Mouse (Mus musculus) retina, embryonic 14.5 days (tissue): Measurements from ENCODE around the gene Ppp1r15a.
"Not testable (repeated sequence)": the region's sequence is repeated elsewhere in the genome, so short reads cannot be mapped to it uniquely, and the experiment has no call there.

Source experiments
- DNase-seq: peaks from one replicate; pipeline ENCODE4 v3.0.0-alpha.2; 2015; ENCODE audit warnings: low spot score

The Ppp1r15a gene

DNA sequence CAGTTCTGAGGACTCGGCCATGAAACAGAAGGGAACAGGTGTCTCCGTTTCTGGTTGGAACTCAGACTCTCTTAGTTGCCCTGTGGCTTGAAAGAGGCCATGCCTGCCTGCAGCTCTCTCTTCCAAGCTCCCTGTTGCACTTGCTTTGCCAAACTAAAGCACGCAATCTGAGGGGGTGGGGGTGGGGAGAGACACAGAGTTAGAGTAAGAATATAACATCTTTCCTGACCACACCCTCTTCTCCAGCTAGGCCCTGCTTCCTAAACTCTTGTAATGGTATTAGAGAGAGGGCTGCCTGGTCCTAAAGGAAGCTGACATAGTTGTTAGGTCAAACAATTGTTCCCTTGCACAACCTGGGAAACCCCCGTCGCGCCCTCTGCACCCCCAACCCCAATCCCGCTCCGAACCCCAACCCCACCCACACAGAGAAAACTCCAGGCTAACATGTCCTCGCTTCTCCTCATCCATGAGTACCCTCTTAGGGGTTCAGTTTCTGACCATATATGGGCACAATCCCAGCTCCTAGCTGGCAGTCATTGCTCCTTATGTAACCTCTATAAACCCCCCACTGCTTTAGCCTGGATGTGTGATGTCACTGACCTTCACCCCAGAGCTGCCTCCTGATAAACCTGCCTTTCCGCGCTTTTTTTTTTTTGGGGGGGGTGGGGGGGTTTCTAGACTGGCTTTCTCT lies 24.9 kb upstream of the Ppp1r15a start:
- no peak for DNase-seq

DNA sequence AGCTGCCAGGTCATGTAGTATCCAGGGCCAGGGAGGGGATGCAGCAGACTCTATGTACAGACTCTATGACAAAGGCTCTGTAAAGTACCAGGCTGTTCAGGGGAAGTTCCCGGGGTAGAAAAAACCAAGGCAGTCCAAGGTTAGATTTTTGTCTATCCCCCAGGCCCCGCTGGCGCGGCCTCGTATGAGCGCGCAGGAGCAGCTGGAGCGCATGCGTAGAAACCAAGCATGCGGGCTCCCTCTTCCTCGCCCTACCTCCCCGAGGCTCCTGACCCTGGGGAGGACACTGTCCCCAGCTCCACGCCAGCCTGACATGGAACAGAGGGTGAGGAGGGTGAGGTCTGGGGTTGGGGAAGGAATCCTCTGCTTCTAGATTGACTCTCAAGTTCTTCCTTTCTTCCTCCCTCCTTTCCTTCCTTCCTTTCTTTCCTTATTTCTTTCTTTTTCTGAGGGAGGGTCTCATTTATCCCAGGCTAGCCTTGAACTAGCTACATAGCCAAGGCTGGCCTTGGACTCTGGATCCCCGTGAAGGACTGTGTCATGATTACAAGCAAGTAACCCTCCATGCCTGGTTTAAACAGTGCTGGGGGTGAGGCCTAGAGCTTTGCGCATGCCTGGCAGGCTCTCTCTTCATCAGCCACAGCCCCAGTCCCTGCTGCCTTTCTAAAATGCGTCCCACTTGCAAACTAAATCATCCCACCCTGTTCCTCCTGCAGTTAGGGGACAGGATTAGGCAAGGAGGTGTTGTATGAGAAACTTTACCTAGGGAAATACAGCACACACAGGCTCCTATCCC lies 23.8 kb upstream of the Ppp1r15a start:
- DNase-seq: no peak

DNA sequence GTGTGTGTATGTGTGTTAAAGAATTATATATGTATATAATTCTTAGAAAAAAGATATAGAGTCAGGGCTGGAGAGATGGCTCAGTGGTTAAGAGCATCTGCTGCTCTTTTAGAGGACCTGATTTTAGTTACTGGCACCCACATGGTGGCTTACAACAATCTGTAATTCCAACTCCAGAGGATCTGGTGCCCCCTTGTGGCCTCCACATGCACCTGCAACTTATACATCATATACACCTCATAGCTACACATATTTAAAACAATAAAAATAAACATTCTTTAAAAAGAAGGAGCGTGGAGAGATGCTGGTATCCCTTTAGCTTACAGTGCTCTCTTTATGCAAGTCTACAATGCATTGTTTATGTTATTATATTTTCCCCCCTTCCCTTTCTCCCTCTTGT lies 18.5 kb upstream of the Ppp1r15a start:
- DNase-seq: no peak

DNA sequence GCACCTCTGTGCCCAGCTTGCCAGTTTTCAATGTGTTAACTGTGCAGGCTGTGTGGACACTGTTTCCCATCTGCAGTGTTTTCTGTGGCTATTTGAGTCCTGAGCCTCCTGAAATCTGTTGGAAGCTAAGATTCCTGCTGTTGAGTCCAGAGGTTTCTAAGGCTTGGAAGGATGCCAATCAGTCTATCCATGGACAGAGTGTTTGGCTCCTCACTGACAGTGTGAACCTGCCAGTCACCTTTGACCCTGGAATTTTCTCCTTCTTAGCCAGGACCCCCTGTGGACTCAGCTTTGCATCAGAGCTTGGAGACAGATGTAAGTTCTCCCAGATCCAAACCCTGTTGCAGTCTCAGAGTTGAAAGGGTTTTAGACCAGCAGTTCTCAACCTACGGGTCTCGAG lies 14.1 kb upstream of the Ppp1r15a start:
- DNase-seq: no peak

DNA sequence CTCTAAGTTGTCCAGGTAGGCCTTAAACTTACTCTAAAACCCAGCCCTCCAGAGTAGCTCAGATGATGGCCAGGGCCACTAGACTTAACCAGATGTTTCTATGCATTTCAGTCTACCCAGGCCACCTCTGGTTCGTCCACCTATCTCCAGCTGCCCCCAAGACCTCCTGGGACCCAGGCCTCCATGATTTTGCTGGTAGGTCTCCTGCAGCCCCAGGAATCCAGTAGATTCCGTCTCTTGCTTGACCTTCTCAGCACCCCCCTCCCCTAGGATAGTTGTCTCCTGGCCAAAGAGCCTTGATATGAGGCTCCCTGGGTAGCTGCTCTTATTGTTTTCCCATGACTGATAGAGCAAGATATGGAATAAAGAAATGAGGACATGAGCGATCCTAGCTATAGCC lies 13.0 kb upstream of the Ppp1r15a start:
- DNase-seq: no peak

DNA sequence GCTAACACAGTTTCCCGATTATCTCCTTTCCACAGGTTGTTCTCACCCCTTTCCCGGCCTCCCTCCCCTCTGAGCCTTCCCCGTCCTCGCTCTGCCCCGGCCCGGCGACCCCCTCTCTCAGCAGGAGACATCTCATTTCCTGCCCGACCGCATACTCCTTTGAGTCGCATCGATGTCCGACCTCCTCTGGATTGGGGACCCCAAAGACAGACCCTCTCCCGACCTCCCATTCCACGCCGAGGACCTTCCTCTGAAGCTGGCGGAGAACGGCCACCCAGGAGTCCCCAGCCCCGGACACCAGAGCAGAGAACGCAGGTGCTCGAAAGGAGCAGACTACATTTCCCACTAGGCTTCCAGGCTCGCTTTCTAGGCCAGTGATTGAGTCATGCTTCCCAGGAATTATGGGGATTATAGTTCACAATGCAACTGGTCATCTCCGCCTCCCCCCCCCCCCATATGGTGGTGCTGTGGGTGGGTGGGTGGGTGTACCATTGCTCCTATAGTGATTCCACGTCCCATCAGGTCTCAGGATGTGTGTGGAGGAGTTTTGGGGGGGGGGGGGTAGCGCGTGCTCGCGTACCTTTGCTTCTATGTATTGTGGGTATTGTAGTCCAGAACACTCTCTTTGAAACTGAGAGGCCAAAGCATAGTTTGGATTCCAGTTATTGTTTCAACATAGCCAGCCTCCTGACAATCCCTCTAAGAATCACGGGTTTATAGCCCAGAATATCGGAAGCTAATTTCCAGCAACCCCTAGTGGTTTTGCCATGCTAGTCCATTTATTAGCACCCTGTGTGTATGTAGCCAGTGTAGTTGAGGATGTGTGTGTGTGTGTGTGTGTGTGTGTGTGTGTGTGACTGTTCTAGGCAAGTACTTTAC lies 12.3 kb upstream of the Ppp1r15a start:
- peak; percentile 81 for DNase-seq

DNA sequence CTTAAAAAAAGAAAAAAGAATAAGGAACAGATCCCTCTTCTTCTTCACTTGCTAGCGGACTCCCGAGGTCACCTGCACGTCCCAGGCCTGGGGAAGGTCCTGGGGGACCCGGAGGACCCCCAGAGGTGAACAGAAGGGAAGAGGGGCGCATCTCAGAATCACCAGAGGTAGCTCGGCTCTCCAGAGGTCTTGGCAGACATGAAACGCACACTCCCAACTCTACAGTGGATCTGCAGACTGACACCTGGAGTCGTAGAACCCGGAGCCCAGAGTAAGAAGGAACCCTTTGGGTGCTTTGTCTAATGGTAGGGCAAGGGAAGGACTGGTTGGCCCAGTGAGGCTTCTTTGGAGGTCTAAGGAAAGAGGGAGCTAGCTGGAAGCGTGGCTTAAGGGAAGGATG lies 11.5 kb upstream of the Ppp1r15a start:
- DNase-seq: no peak

DNA sequence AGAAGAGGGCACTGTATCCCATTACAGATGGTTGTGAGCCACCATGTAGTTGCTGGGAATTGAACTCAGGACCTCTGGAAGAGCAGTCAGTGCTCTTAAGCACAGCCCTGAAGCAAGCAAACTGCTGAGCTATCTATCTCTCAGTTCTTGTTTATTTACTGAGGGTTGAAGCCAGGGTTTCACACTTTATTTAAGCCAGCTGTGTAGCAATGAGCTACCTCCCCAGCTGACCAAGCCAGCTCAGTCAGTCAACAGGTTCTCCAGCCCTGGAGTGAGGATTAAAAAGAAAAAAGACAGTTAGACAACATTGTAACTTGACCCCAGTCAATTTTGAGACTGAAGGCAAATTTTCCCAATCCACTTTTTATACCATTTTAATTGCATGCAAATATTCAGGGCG lies 9.6 kb upstream of the Ppp1r15a start:
- no peak for DNase-seq

DNA sequence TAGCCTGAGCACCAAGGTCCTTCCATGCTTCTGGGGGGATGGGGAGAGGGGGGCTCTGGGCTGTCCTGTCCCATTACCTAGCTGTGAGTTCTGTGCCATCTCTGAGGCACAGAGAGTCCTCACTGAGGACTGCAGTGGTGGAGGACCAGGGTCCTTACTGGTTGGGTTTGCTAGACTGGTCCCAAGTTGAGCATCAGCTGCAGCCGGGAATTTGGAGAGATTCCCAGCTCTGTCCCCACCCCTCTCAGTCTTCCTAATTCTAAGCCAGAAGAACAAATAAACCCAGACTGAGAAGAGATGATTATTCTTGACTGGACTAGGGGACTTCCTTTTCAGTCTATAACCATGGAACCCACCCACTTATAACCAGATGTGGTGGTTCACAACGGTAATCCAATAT lies 4.6 kb upstream of the Ppp1r15a start:
- DNase-seq: no peak

DNA sequence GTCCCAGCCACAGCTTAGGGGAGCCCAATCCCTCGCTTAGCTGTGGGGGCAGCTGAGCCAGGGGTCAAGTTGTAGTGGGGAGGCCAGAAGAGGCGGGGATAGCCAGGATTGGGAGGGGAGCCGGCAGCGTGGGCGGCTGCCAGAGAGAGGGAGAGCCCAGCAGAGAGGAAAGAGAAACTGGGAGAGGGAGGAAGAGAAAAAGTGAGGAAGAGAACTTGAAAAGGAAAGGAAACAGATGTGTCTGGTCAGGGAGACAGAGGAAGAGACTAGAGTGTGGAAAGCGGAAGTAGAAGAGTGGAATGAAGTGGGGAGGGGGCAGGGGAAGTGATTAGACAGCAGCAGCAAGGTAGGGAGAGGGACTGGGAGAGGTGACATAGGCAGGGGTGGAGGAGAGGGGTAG lies 3.4 kb upstream of the Ppp1r15a start:
- DNase-seq: no peak

DNA sequence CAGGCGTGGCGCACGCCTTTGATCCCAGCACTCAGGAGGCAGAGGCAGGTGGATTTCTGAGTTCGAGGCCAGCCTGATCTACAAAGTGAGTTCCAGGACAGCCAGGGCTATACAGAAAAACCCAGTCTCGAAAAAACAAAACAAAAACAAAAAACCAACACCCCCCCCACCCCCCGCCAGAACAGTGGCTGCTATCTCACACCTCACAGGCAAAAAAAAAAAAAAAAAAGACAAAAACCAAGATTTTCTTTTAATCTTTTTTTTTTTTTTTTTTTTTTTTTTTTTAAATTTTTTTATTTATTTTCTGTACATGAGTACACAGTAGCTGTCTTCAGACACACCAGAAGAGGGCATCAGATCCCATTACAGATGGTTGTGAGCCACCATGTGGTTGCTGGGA lies 1.1 kb upstream of the Ppp1r15a start:
- not testable (repeated sequence) for DNase-seq

DNA sequence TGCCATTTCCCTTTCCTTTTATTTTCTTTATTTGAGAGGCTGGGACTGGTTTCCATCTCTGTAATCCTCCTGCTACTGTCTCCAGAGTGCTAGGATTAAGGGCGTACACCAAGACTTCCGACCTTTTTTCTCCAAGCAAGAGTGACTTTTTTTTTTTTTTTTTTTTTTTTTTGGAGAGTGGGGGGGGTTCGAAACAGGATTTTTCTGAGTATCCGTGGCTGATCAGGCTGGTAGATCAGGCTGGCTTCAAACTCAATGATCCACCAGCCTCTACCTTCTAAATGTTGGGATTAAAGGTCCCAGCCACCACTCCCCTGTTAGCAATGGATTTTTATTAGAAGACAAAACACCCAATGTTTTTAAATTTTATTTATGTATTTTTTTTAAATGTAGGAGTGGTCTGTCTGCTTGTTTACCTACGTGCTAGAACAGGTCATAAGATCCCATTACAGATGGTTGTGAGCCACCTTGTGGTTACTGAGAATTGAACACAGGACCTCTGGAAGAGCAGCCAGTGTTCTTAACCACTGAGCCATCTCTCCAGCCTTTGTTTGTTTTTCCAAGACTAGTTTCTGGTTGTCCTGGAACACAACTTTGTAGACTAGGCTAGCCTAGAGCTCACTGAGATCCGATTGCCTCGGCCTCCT lies 529 bp upstream of the Ppp1r15a start:
- no peak for DNase-seq

DNA sequence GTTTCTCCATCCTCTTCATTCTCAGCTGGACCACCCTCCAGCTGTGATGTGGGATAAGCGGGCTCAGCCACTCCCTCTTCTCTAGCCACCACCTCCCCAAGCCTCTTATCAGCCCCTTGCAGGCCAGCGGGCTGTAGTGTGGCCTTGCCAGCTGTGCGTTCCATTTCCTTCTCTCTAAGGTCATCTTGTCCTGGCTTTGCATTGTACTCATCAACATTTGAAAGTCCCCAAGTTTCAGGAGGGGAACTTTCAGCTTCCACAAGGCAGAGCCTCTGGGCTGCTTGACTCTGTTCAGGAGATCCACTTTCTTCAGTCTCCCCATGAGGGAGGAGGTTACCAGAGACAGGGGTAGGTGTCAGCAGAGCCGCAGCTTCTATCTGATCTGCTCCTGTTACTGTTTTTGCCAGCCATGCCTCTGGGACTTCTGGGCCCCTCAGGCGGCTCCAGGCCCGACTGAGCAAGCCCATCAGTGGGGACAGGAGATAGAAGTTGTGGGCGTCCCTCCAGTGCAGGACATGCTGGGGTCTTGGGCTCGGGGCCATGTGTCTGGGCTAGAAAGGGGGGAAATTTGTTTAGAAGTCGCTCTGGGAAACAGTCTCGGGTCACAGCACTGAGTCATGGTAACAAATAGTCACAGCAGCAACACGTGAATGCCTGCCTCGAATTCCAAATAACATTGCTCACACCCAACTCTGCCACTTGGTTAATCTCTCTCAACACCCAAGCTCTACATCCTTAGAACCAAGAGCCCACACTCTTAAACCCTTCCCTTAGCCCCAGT lies 1.0 kb downstream of the Ppp1r15a start:
- DNase-seq: peak; percentile 17

DNA sequence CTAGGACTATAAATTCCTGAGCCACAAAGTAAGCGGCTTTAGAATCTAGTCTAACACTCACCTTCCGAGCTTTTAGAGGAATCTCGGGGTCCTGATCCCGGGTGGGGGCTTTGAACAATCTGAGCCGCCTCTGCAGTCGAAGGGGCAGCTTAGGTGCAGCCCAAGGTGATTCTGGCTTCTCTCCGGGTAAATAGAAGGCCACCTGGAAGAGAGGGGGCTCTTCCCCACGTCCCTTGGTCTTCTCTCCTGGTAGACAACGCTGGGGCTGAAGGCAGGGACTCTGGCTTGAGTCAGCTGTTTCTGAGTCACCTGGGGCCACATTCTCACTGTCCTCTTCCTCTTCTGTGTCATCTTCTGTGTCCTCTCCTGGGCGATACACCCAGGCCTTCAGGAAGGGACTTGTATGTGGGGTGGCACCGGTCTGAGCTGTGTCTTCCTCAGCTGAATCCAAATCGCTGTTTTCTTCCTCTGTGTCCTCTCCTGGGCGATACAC lies 2.3 kb downstream of the Ppp1r15a start:
- DNase-seq: no peak

DNA sequence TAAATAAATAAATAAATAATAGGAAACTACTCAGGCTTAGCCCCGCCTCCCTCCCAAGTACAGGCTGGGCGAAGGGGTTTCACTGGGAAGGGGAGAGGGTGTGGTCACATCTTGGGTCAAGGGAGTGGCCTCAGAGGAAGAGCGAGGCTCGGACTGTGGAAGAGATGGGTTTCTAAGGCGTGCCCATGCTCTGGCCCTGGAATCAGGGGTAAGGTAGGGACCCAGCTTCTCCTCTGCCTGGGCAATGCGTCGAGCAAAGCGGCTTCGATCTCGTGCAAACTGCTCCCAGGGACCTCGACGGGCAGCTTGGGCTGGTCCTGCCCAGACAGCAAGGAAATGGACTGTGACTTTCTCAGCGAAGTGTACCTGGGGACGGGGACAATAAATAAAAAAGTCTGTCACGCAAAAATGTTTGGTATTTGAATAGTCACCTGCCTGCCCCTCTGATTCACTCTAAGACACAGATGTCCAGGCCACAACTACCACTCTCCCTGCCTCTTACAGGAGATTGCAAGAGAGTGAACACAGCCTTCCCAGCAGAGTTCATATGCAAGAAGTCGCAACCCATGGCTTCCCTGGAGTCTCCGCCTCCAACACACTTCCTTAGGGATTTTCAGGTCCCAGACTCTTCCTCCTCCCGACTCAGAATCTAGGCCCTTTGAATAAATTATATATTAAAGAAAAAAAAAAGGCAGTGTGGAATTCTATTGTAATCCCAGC lies 3.0 kb downstream of the Ppp1r15a start:
- DNase-seq: no peak

DNA sequence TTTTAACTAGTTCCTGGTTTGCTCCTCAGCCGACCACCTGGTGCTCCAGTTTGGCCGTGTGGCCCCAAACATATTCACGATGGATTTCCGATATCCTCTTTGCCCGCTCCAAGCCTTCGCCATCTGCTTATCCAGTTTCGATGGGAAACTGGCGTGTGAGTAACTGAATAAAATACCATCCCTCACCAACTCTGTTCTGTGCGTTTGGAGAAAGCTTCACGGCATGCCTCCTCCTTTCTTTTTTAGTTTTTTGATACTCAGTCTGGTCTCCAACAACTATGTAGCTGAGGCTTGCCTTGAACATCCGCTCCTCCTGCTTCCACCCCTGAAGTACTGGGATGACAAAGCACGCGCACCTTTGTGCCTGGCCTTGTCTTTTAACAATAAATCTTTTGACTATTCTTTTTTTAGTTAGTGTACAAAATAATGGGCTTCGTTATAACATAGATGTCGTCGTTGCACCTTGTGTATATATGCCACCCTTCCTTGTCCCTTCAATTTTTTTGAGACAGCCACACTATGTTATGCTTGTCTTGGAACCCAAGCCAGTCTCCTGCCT lies 3.8 kb downstream of the Ppp1r15a start:
- DNase-seq: no peak

DNA sequence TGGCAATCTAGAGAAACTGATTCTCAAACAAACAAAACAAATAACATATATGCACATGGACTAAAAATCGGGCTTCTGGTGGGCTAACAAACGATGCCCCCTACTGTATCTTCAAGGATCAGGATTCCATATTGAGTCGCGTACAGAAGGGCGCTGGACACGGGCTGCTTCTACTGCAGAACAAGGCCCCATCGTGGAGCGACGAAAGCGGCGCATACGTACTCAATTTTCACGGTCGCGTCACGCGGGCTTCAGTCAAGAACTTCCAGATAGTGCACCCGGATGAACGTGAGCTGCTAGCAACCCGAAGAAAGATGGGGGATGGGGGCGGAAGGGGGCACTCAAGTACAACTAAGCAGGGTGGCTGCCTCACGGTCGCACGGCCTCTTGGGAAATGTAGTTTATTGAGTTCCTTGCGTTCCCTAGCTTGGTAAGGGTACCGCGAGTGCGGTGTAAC lies 4.3 kb downstream of the Ppp1r15a start:
- peak; percentile 92 for DNase-seq

DNA sequence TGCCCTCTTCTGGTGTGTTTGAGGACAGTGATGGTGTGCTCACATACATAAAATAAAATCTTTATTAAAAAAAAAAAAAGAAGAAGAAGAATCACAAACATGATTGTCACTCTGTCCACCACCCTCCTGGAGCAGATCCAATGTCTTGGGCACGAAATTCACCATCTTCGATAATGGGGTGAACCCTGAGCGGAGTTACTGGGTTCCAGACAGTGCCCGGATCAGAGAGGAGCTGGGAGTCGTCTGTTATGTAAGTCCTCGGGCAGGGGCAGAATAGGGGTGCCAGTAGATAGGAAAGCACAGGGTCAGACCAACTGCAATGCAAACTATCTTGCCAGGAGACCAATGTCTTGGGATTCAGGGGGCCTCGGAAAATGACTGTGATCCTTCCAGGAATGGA lies 5.5 kb downstream of the Ppp1r15a start:
- DNase-seq: no peak

DNA sequence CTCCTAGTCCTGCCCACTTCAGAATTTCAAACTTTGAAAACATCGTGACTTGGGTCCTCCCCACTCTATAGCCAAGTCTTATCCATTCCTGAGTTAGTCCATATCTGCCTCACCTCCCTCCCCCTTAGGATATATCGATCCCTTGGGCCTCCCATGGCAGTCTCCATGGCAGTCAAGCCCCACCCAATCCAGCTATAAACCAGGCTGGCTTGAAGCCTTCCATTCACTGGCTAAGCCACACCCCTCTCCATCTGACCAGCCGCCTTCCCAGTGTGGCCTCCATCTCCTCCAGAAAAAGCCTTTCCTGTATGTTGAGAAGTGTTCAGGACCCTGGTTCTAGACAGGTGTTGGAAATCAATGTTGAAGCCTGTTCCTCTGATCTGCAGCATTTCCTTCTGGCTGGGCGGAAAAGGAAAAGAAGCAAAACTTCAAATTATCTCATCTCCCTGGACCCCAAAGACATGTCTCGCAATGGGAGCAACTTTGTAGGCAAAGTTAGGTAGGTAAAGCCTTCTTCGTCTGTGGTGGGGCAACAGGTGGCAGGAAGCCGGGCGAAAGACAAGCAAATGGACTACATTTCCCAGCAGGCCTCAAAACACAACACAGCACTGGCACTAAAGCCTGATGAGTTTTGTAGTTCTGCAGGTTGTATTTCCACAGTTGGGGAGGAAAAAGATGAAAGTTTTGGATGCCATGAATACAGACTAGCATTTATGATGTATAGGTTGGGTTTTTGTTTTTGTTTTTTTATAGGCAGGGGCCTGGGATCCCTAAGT lies 6.5 kb downstream of the Ppp1r15a start:
- DNase-seq: no peak
